Mouse (Mus musculus): ENCODE results near the gene Mcrip2. TPM values are rescaled to one million over a fixed set of nuclear protein-coding genes. Genes with fewer than 3 reads are reported as not detected.
A peak's percentile ranks its signal among the peaks of the same experiment; 100 is the strongest.

Mcrip2 gene
- polyA plus RNA-seq (2011; ENCODE audit: insufficient read depth, insufficient read length, low replicate concordance, missing spikeins), result 6.8 and 12.7 TPM in 2 replicates

- Histone ChIP-seq H3K4me1 (ENCODE audit: control insufficient read depth, insufficient read depth, low read length) (peaks cover 1% of the 10 kb centered on the region; the same call in 1 of the 2 replicates), H3K27ac (ENCODE audit: control insufficient read depth, insufficient read depth, low read depth, low read length, poor library complexity) (peak within 1 kb of the TSS; percentile 20; the same call in 1 of the 2 replicates), H3K4me3 (replicated peaks; ENCODE audit: control insufficient read depth, low read depth, low read length) (peak within 1 kb of the TSS; percentile 58)
- TF ChIP-seq POLR2A (IDR thresholded peaks at IDR 0.05; ENCODE audit: borderline replicate concordance, control insufficient read depth, low read depth, low read length) (no peak), CTCF (IDR thresholded peaks at IDR 0.05; ENCODE audit: control insufficient read depth, insufficient read depth, low read length) (no peak)
- WGBS, result under 1% methylated on average over 24 of the region's 24 CpGs
Measured at GRCm38 (mm10) chr17:25868601-25869191, at the start of gene Mcrip2. TSS of gene Mcrip2 (minus strand) at chr17:25868764.

- Histone ChIP-seq H3K4me3 (replicated peaks; ENCODE audit: control insufficient read depth, low read depth, low read length) (no peak overlapping the region), H3K27ac (ENCODE audit: control insufficient read depth, insufficient read depth, low read depth, low read length, poor library complexity) (no peak overlapping the region), H3K4me1 (ENCODE audit: control insufficient read depth, insufficient read depth, low read length) (peaks cover 4% of the 10 kb centered on the region; the same call in 1 of the 2 replicates)
- 84% methylated on average over 9 of the region's 9 CpGs for WGBS
- TF ChIP-seq CTCF (IDR thresholded peaks at IDR 0.05; ENCODE audit: control insufficient read depth, insufficient read depth, low read length), result no peak
- TF ChIP-seq POLR2A (IDR thresholded peaks at IDR 0.05; ENCODE audit: borderline replicate concordance, control insufficient read depth, low read depth, low read length), result no peak
Measured at GRCm38 (mm10) chr17:25918037-25918750, 49.6 kb upstream of the Mcrip2 start.

GRCm38 (mm10) chr17:25916931-25917647, 48.5 kb upstream of the Mcrip2 start:
- Histone ChIP-seq H3K27ac (ENCODE audit: control insufficient read depth, insufficient read depth, low read depth, low read length, poor library complexity) (no peak overlapping the region), H3K4me1 (ENCODE audit: control insufficient read depth, insufficient read depth, low read length) (peaks cover 4% of the 10 kb centered on the region; the same call in 1 of the 2 replicates), H3K4me3 (replicated peaks; ENCODE audit: control insufficient read depth, low read depth, low read length) (no peak overlapping the region)
- TF ChIP-seq POLR2A (IDR thresholded peaks at IDR 0.05; ENCODE audit: borderline replicate concordance, control insufficient read depth, low read depth, low read length), result no peak
- TF ChIP-seq CTCF (IDR thresholded peaks at IDR 0.05; ENCODE audit: control insufficient read depth, insufficient read depth, low read length), result no peak
- WGBS, result 73% methylated on average over 8 of the region's 8 CpGs

- TF ChIP-seq POLR2A (IDR thresholded peaks at IDR 0.05; ENCODE audit: borderline replicate concordance, control insufficient read depth, low read depth, low read length) (no peak), CTCF (IDR thresholded peaks at IDR 0.05; ENCODE audit: control insufficient read depth, insufficient read depth, low read length) (no peak)
- WGBS, result 62% methylated on average over 4 of the region's 4 CpGs
- Histone ChIP-seq H3K27ac (ENCODE audit: control insufficient read depth, insufficient read depth, low read depth, low read length, poor library complexity) (no peak overlapping the region), H3K4me3 (replicated peaks; ENCODE audit: control insufficient read depth, low read depth, low read length) (no peak overlapping the region), H3K4me1 (ENCODE audit: control insufficient read depth, insufficient read depth, low read length) (peaks cover 4% of the 10 kb centered on the region; the same call in 1 of the 2 replicates)
Measured at GRCm38 (mm10) chr17:25914295-25914694, 45.7 kb upstream of the Mcrip2 start.

- Histone ChIP-seq H3K4me3 (replicated peaks; ENCODE audit: control insufficient read depth, low read depth, low read length) (no peak overlapping the region), H3K27ac (ENCODE audit: control insufficient read depth, insufficient read depth, low read depth, low read length, poor library complexity) (no peak overlapping the region), H3K4me1 (ENCODE audit: control insufficient read depth, insufficient read depth, low read length) (peaks cover 4% of the 10 kb centered on the region; the same call in 1 of the 2 replicates)
- no peak for TF ChIP-seq POLR2A (IDR thresholded peaks at IDR 0.05; ENCODE audit: borderline replicate concordance, control insufficient read depth, low read depth, low read length)
- no peak for TF ChIP-seq CTCF (IDR thresholded peaks at IDR 0.05; ENCODE audit: control insufficient read depth, insufficient read depth, low read length)
- 0% methylated on average over 1 of the region's 1 CpGs for WGBS
Measured at GRCm38 (mm10) chr17:25913877-25914275, 45.3 kb upstream of the Mcrip2 start.

- Histone ChIP-seq H3K27ac (ENCODE audit: control insufficient read depth, insufficient read depth, low read depth, low read length, poor library complexity) (no peak overlapping the region), H3K4me1 (ENCODE audit: control insufficient read depth, insufficient read depth, low read length) (peaks cover 4% of the 10 kb centered on the region; the same call in 1 of the 2 replicates), H3K4me3 (replicated peaks; ENCODE audit: control insufficient read depth, low read depth, low read length) (no peak overlapping the region)
- TF ChIP-seq POLR2A (IDR thresholded peaks at IDR 0.05; ENCODE audit: borderline replicate concordance, control insufficient read depth, low read depth, low read length) (no peak), CTCF (IDR thresholded peaks at IDR 0.05; ENCODE audit: control insufficient read depth, insufficient read depth, low read length) (no peak)
- WGBS, result 68% methylated on average over 14 of the region's 14 CpGs
Measured at GRCm38 (mm10) chr17:25913186-25913876, 44.8 kb upstream of the Mcrip2 start.

GRCm38 (mm10) chr17:25911816-25912215, 43.3 kb upstream of the Mcrip2 start:
- Histone ChIP-seq H3K27ac (ENCODE audit: control insufficient read depth, insufficient read depth, low read depth, low read length, poor library complexity) (no peak overlapping the region), H3K4me3 (replicated peaks; ENCODE audit: control insufficient read depth, low read depth, low read length) (no peak overlapping the region), H3K4me1 (ENCODE audit: control insufficient read depth, insufficient read depth, low read length) (peaks cover 2% of the 10 kb centered on the region; the same call in 1 of the 2 replicates)
- TF ChIP-seq CTCF (IDR thresholded peaks at IDR 0.05; ENCODE audit: control insufficient read depth, insufficient read depth, low read length) (no peak), POLR2A (IDR thresholded peaks at IDR 0.05; ENCODE audit: borderline replicate concordance, control insufficient read depth, low read depth, low read length) (no peak)
- 71% methylated on average over 4 of the region's 4 CpGs for WGBS
